Mouse (Mus musculus): ENCODE data around the gene Ift122.

GRCm38 (mm10) chr6:115884018-115884417 lies 30.7 kb downstream of the Ift122 start:
- TF ChIP-seq CTCF (IDR thresholded peaks at IDR 0.05; ENCODE audit: borderline replicate concordance, insufficient read depth, low read length): no peak
- no peak for TF ChIP-seq POLR2A (IDR thresholded peaks at IDR 0.05; ENCODE audit: low read depth, low read length)

Measured in embryonic fibroblast, embryonic 13.5 days (primary cell).